13 mouse cellular contexts compared by ENCODE assay signal in the genomic region with DNA sequence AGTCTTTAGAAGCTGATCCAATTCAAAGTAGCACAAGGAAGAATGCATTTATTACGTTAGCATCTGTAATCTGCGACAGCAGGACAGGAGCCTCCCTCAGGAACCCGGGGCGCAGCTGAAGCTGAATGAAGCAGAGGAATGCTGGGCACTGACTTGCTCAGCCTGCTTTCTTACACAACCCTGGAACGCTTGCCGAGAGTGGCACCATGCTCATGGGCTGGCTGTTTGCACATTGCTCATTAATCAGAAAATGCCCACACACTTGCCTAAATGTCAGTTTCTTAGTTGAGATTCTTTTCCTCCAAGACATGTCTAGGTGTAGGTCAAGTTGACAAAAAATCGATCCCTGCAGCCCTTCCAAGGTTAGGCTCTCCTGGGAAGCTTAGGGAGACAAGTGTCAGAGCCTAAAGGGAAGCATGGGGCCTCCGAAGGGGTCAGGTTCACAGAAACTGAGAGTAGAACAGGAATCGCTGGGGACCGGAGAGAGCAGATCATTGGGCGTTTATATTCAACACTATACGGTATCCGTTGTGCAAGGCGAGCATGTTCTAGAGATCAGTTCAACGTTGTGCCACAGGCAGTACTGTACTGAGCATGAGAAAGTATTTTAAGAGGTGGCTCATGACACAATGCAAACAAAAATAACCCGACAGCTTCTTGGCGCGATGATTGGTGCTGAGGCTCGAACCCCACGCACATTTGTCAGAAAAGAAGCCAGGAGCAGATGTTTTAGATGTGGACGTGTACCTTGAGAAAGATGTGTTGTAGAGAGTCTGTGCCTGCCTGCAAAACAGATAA. TPM values are rescaled to one million over a fixed set of nuclear protein-coding genes. Genes with fewer than 3 reads are reported as not detected.
DNase-seq lines count a peak whose midpoint lies in the region; ATAC-seq and TF ChIP-seq lines count a peak whose summit lies in the region.
"Had no signal": no experiment of that assay in that cellular context is flagged by ENCODE, and none has a peak within 500 bp of the region (broad histone marks: within the 10 kb centered on the region; RNA-seq: fewer than 3 reads in every experiment).

No protein-coding gene starts in this region.

- no peaks in the 10 kb centered on the region for H3K27me3 ChIP-seq in forebrain, embryonic 12.5 days
- no peaks in the 10 kb centered on the region for H3K27me3 ChIP-seq in forebrain, embryonic 10.5 days (ENCODE audit: poor library complexity, severe bottlenecking)
- no peaks in the 10 kb centered on the region for H3K27me3 ChIP-seq in heart, embryonic 15.5 days
- H3K27me3 ChIP-seq in lung, postnatal 0 days (replicated peaks; ENCODE audit: insufficient read depth, low read length), result no peaks in the 10 kb centered on the region
- no peaks in the 10 kb centered on the region for H3K27me3 ChIP-seq in forebrain, embryonic 13.5 days
- H3K27me3 ChIP-seq: limb, embryonic 13.5 days; midbrain, embryonic 12.5 days had no signal

- H3K4me1 ChIP-seq in forebrain, embryonic 12.5 days, result no peaks in the 10 kb centered on the region
- H3K4me1 ChIP-seq in forebrain, embryonic 10.5 days, result no peaks in the 10 kb centered on the region
- peaks cover 23% of the 10 kb centered on the region for H3K4me1 ChIP-seq in heart, embryonic 15.5 days (replicated peaks)
- peaks cover 3% of the 10 kb centered on the region; the same call in 1 of the 2 replicates for H3K4me1 ChIP-seq in lung, postnatal 0 days (ENCODE audit: insufficient read depth, low read depth, low read length)
- no peaks in the 10 kb centered on the region for H3K4me1 ChIP-seq in forebrain, embryonic 13.5 days
- H3K4me1 ChIP-seq: midbrain, embryonic 12.5 days had no signal

- no peak overlapping the region for H3K4me3 ChIP-seq in forebrain, embryonic 12.5 days (replicated peaks)
- H3K4me3 ChIP-seq in forebrain, embryonic 10.5 days, result no peak overlapping the region
- 0 out of 2 replicates have a peak overlapping the region, but pooled peaks have one; percentile 5 for H3K4me3 ChIP-seq in heart, embryonic 15.5 days
- H3K4me3 ChIP-seq in lung, postnatal 0 days (ENCODE audit: low read depth, low read length), result peak overlapping the region; percentile 14; the same call in 1 of the 2 replicates
- no peak overlapping the region for H3K4me3 ChIP-seq in forebrain, embryonic 13.5 days
- H3K4me3 ChIP-seq: limb, embryonic 13.5 days; midbrain, embryonic 12.5 days had no signal

- peaks cover 26% of the 10 kb centered on the region for H3K36me3 ChIP-seq in forebrain, embryonic 12.5 days (replicated peaks)
- H3K36me3 ChIP-seq in forebrain, embryonic 10.5 days (replicated peaks), result peaks cover 42% of the 10 kb centered on the region
- H3K36me3 ChIP-seq in heart, embryonic 15.5 days, result no peaks in the 10 kb centered on the region
- H3K36me3 ChIP-seq in lung, postnatal 0 days (ENCODE audit: insufficient read depth, low read length), result no peaks in the 10 kb centered on the region
- H3K36me3 ChIP-seq in forebrain, embryonic 13.5 days (ENCODE audit: poor library complexity, severe bottlenecking), result peaks cover 30% of the 10 kb centered on the region

- H3K9ac ChIP-seq in forebrain, embryonic 12.5 days, result no peak overlapping the region
- no peak overlapping the region for H3K9ac ChIP-seq in heart, embryonic 15.5 days
- no peak overlapping the region for H3K9ac ChIP-seq in lung, postnatal 0 days (replicated peaks; ENCODE audit: low read depth)
- no peak overlapping the region for H3K9ac ChIP-seq in forebrain, embryonic 13.5 days
- H3K9ac ChIP-seq: limb, embryonic 13.5 days; midbrain, embryonic 12.5 days had no signal

- ATAC-seq in forebrain, embryonic 12.5 days (ENCODE audit: low FRiP score), result 0 out of 2 replicates have a peak, but pooled peaks have one; percentile 27
- peak; percentile 95 for ATAC-seq in heart, embryonic 15.5 days (replicated peaks; ENCODE audit: insufficient number of reproducible peaks, insufficient read depth, low FRiP score, low read depth)
- peak; percentile 90 for ATAC-seq in lung, postnatal 0 days
- no peak for ATAC-seq in forebrain, embryonic 13.5 days
- no peak for ATAC-seq in activated CD4-positive, CD25-positive, alpha-beta regulatory T cell, adult 4 months

- no peak for DNase-seq in forebrain, embryonic 10.5 days (ENCODE audit: extremely low spot score, low spot score)
- DNase-seq in brain, adult 2 months (ENCODE audit: low read depth, low spot score), result peak; percentile 82
- peak; percentile 91 for DNase-seq in lung, postnatal 0 days (ENCODE audit: low spot score)
- DNase-seq in Muller cell, postnatal 12 days (ENCODE audit: inconsistent ontology term), result no peak
- DNase-seq: adrenal gland, adult 8-10 months; cerebellum, adult 18-20 months; kidney, adult 2 months had no signal

- no peak; the same call in none of the 2 replicates for TF ChIP-seq EP300 in lung, postnatal 0 days (IDR thresholded peaks at IDR 0.05)

- no peaks in the 10 kb centered on the region for H3K9me3 ChIP-seq in forebrain, embryonic 12.5 days
- H3K9me3 ChIP-seq in forebrain, embryonic 10.5 days, result no peaks in the 10 kb centered on the region
- no peaks in the 10 kb centered on the region for H3K9me3 ChIP-seq in heart, embryonic 15.5 days (replicated peaks)
- no peaks in the 10 kb centered on the region for H3K9me3 ChIP-seq in lung, postnatal 0 days (ENCODE audit: low read length)
- H3K9me3 ChIP-seq in forebrain, embryonic 13.5 days (replicated peaks), result no peaks in the 10 kb centered on the region
- H3K9me3 ChIP-seq: limb, embryonic 13.5 days; midbrain, embryonic 12.5 days had no signal

- 82% methylated on average over 21 of the region's 21 CpGs for WGBS in forebrain, embryonic 12.5 days
- 93% methylated on average over 21 of the region's 21 CpGs for WGBS in forebrain, embryonic 10.5 days
- 49% methylated on average over 21 of the region's 21 CpGs for WGBS in heart, embryonic 15.5 days
- WGBS in lung, postnatal 0 days, result 46% methylated on average over 21 of the region's 21 CpGs
- 84% methylated on average over 21 of the region's 21 CpGs for WGBS in forebrain, embryonic 13.5 days

- no peak overlapping the region for H3K4me2 ChIP-seq in forebrain, embryonic 12.5 days
- peak overlapping the region; percentile 44 for H3K4me2 ChIP-seq in heart, embryonic 15.5 days
- H3K4me2 ChIP-seq in lung, postnatal 0 days (replicated peaks; ENCODE audit: low read depth, low read length), result peak overlapping the region; percentile 44
- H3K4me2 ChIP-seq in forebrain, embryonic 13.5 days, result no peak overlapping the region
- H3K4me2 ChIP-seq: limb, embryonic 13.5 days; midbrain, embryonic 12.5 days had no signal

- no peak overlapping the region for H3K27ac ChIP-seq in forebrain, embryonic 12.5 days
- no peak overlapping the region for H3K27ac ChIP-seq in forebrain, embryonic 10.5 days
- peak overlapping the region; percentile 95 for H3K27ac ChIP-seq in heart, embryonic 15.5 days
- H3K27ac ChIP-seq in lung, postnatal 0 days (ENCODE audit: low read length), result peak overlapping the region; percentile 86
- no peak overlapping the region for H3K27ac ChIP-seq in forebrain, embryonic 13.5 days
- H3K27ac ChIP-seq: limb, embryonic 13.5 days; midbrain, embryonic 12.5 days had no signal

- no peak for TF ChIP-seq CTCF in lung, postnatal 0 days (IDR thresholded peaks at IDR 0.05)

RNA-seq across cellular contexts. Expression of gene Map9, which starts 11.4 kb away (rescaled TPM):
- 25.1 and 28.3 TPM in 2 replicates for polyA plus RNA-seq in forebrain, embryonic 12.5 days (2016; fragmentation: Nextera tagmentation; extraction: Ambion mirVana)
- polyA plus RNA-seq in forebrain, embryonic 10.5 days (2016; fragmentation: Nextera tagmentation; extraction: Ambion mirVana), result 7.8 and 7.9 TPM in 2 replicates
- polyA plus RNA-seq in heart, embryonic 15.5 days (2015; fragmentation: Nextera tagmentation; extraction: Ambion mirVana), result 6.9 and 7.2 TPM in 2 replicates
- 5.2 and 6.0 TPM in 2 replicates for polyA plus RNA-seq in lung, postnatal 0 days (2015; fragmentation: Nextera tagmentation; extraction: Ambion mirVana)
- polyA plus RNA-seq in forebrain, embryonic 13.5 days (2015; fragmentation: Nextera tagmentation; extraction: Ambion mirVana), result 42.5 and 52.1 TPM in 2 replicates
- polyA plus RNA-seq in activated CD4-positive, CD25-positive, alpha-beta regulatory T cell, adult 4 months (2017; shearing (Covaris generic)), result 1 to 10 TPM in 1 of 2 experiments, under 1 TPM in 1; 0.75 to 1.1 TPM

Comparison
In these comparisons a context has a peak if more than half of its experiments do, and no peak if none do; other contexts are left out.
1. ATAC-seq: peak in forebrain, embryonic 12.5 days (single experiment), heart, embryonic 15.5 days (single experiment) and lung, postnatal 0 days (single experiment); none in forebrain, embryonic 13.5 days (single experiment) and activated CD4-positive, CD25-positive, alpha-beta regulatory T cell, adult 4 months (single experiment).
2. H3K27ac ChIP-seq: peak in heart, embryonic 15.5 days (single experiment) and lung, postnatal 0 days (single experiment); none in forebrain, embryonic 12.5 days (single experiment), forebrain, embryonic 10.5 days (single experiment) and forebrain, embryonic 13.5 days (single experiment).
3. H3K4me2 ChIP-seq: peak in heart, embryonic 15.5 days (single experiment) and lung, postnatal 0 days (single experiment); none in forebrain, embryonic 12.5 days (single experiment) and forebrain, embryonic 13.5 days (single experiment).
4. H3K4me3 ChIP-seq: peak in heart, embryonic 15.5 days (single experiment) and lung, postnatal 0 days (single experiment); none in forebrain, embryonic 12.5 days (single experiment), forebrain, embryonic 10.5 days (single experiment) and forebrain, embryonic 13.5 days (single experiment).
5. DNase-seq: peak in brain, adult 2 months (single experiment) and lung, postnatal 0 days (single experiment); none in forebrain, embryonic 10.5 days (single experiment) and Muller cell, postnatal 12 days (single experiment).